Mouse (Mus musculus): ENCODE results near the gene H2-D1.
"Not testable (repeated sequence)": the region's sequence is repeated elsewhere in the genome, so short reads cannot be mapped to it uniquely, and the experiment has no call there.

GRCm38 (mm10) chr17:35304921-35305320 lies 42.4 kb downstream of the H2-D1 start:
- not testable (repeated sequence) for TF ChIP-seq CTCF (IDR thresholded peaks at IDR 0.05; ENCODE audit: low read depth); EP300 (optimal IDR thresholded peaks at IDR 0.05)

All from stomach, postnatal 0 days (tissue).